Mouse (Mus musculus) liver, postnatal 0 days (tissue): ENCODE results near the gene Cacna1i.

Experiments
- CTCF ChIP-seq: sonication (generic); IDR thresholded peaks from 2 replicates; pipeline ENCODE4 v1.5.1; 2016; ENCODE audit warnings: antibody characterized with exemption, low read depth
- EP300 ChIP-seq: IDR thresholded peaks from 2 replicates; pipeline ENCODE4 v1.6.1; 2016; ENCODE audit warnings: antibody characterized with exemption, low read depth, mild to moderate bottlenecking

- TF ChIP-seq CTCF (no peak), EP300 (no peak)
Measured at GRCm38 (mm10) chr15:80317841-80318530, 30.9 kb downstream of the Cacna1i start.
